Mouse (Mus musculus) heart, postnatal 14 days (tissue): ENCODE results near the gene Npas3. TPM values are rescaled to one million over a fixed set of nuclear protein-coding genes. Genes with fewer than 3 reads are reported as not detected.

Experiments used
- DNase-seq, 2 experiments: peaks; one replicate each; pipeline ENCODE4 v3.0.0; 2021 to 2022
- intact Hi-C: fragments of 180-260 bp; cut with DNase I; formaldehyde crosslinking; loops from one replicate; pipeline ENCODE4 v1.15.1; 2025
- total RNA-seq, 2 experiments: library from RNA; stranded (reverse); gene quantifications; 2 replicates each; pipeline ENCODE4 v1.2.3; 2021

Npas3 gene
- total RNA-seq, 2 experiments from 2014 or later, result 0.90 to 1.1 TPM

GRCm38 (mm10) chr12:53365751-53366150 is 117.3 kb downstream of the Npas3 start:
- intact Hi-C loops, result no loop called here
- no peak for DNase-seq

DNA sequence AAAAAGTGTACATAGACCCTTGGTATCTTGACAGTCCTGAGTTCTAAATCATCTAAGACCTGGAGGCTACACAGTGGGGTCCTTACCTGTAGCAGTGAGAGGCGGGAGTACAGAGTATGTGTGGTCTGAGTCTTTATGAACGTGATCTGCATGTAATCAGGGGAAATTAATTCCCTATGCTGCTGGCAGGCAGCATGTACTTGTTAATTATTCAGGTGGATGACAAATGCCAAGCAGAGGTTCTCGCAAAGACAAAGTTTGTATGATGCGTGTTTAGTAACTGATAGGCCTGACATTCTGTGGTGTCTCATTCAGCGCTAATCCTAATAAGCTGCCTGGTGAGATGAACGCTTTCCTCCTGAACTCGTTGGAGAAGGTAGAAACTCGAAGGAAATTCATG is 136.4 kb downstream of the Npas3 start:
- no peak for DNase-seq
- intact Hi-C loops, result no loop called here

GRCm38 (mm10) chr12:53405856-53406255 is 157.4 kb downstream of the Npas3 start:
- intact Hi-C loops, result no loop called here
- DNase-seq, result peak in 1 of 2 experiments; percentile 10

DNA sequence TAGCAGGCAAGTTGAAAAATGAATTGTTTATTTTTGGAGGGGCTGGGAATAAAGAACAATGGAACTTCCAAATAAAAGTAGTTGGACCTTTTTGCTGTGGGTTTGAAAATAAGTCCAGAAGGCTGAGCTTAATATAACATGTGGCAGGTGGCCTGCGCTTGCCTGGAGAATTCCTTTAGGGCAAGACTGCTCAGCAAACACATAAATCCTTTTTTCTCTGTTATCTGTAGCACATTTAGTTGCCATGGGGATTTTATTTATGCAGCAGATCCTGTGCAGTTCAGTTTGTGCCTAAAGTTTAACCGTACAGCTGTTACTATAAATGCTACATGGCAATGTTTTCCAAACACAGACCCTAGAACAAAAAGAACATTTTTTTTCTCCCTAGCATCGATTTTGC is 159.3 kb downstream of the Npas3 start:
- intact Hi-C loops, result no loop called here
- no peak for DNase-seq

DNA sequence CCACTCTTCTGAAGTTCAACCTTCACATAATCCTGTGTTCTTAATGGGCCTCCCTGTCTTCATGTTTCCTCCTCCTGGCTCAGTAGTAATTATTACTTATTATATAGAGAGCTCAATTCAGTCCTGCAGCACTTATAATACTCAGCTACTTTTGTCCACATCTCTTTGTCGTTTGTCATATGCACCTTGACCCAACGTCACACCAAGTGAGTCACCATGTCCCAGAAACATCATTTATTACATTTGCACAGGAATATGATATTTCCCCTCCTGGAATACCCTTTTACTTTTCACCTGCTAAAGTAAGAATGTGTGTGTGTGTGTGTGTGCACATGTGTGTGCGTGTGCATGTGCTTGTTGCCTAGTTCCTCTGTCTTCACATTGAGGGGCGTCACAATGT is 161.2 kb downstream of the Npas3 start:
- no peak for DNase-seq
- intact Hi-C loops, result no loop called here

DNA sequence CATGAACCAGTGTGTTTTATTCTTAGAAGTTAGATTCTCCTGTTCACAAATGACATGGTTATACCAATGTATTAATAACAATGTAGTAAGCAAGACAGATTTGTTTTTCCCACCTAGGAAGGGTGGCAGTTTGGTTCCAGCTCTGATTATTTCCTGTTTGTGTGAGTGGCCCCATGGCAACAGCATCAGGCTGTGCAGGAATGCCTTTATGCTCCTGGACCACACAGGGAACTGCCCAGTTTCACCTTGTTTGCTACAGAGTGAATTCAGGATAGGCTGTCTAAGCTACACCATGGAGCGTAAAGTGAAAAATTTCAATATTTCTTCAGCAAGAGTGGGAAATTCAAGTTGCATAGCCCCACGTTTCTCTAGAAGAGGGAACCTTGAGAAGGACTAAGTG is 162.2 kb downstream of the Npas3 start:
- intact Hi-C loops, result no loop called here
- no peak for DNase-seq

DNA sequence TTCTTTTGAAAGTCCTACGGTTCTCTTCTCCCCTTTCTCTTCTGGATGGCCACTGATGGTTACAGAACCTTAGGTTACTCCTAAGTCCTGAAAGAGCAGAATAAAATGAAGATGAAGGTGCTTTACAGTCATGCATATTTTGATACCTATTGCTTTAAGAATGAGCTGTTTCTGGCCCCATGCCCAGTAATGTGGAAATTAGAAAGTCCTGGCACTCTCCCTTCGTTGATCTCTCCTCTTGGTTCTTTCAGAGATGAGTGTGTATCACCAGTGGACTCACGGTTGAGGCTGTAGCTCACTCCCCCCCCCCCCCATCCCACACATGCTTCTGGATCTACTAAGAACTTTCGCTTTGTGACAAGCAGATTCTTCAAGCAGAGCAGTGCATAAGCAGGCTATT is 167.6 kb downstream of the Npas3 start:
- intact Hi-C loops, result no loop called here
- peak in 1 of 2 experiments; percentile 16 for DNase-seq

GRCm38 (mm10) chr12:53421701-53422100 is 173.2 kb downstream of the Npas3 start:
- intact Hi-C loops, result no loop called here
- peak in 1 of 2 experiments; percentile 14 for DNase-seq

DNA sequence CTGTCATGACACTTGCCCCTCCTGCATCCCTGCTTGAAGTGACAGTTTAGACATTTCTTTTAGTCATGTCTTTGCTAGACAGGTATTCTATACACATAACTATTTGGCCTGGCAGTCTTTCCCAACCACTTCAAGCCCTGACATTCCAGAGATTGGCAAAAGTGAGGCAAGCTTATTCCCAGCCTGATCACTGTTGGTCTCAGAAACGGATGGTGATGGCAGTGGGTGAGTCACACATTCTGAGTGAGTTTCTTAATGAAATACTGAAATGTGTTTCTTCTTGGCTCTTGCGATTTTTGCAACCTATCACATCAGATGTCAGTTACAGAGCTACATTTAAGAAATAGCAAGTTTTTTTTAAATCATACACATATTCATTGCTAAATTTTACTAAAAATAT is 175.2 kb downstream of the Npas3 start:
- DNase-seq, result no peak
- intact Hi-C loops, result no loop called here

DNA sequence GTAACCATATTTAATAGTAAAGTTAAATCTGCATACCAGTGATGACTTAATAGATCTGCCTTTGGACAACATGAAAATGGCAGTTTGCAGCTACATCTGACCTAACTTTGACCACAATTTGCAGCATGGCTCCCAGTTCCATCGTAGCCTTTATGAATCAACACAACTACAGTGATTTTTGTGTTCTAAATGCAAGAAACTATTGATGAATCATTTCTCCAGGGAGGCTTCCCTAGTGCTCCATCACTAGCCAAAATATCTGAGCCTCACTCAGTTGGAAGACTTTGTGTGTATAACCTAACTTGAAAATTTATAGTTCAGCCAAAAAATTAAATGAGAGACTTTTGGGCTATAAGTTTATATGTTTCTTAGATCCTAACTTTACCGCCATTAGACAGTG is 177.5 kb downstream of the Npas3 start:
- no peak for DNase-seq
- intact Hi-C loops, result no loop called here

DNA sequence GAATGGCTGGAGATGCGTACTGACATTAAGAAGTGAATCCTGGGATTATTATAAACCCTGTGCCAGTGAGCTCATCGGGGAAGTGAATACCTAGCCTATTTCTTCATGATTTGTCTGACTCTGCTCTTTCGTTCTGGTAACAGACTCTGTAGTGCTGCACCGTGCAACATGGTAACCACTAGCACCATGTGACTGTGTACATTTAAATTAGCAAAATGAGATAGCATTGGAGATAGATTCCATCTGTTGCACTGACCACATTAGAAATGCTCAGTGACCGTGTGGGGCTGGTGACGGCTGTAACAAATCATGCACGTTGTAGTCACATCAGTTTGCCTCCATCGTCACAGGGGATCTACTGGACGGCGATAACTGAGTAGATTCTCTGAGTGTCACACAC is 178.7 kb downstream of the Npas3 start:
- DNase-seq, result no peak
- intact Hi-C loops, result no loop called here

DNA sequence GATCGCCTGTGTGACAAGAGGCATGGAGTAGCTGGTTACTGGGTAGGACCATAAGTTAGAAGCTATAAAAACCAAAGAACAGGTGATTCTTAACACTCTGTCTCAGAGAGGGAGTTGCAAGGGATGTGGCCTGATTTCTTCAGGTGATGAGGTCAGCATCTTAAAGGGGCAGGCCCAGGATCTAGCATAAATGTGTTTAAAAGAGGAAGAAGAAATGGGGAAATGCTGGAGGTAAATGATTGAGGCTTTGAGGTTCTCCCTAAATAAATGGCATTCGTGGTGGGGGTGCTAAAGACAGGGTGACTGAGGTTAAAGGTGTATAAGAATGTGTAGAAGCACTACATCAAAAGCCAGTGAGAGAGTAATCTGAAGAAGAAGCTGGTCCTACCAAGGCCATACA is 193.6 kb downstream of the Npas3 start:
- intact Hi-C loops, result no loop called here
- no peak for DNase-seq

- intact Hi-C loops, result no loop called here
These were observed 199.0 kb downstream of the Npas3 start for GRCm38 (mm10) chr12:53447469-53447868.

GRCm38 (mm10) chr12:53448040-53448439 is 199.6 kb downstream of the Npas3 start:
- DNase-seq, result no peak
- intact Hi-C loops, result no loop called here

More at GRCm38 (mm10) chr12:53447469-53447868, 199.0 kb downstream of the Npas3 start:
- no peak for DNase-seq

GRCm38 (mm10) chr12:53467549-53467948 is 219.1 kb downstream of the Npas3 start:
- intact Hi-C loops, result no loop called here
- DNase-seq, result no peak

- intact Hi-C loops, result no loop called here
- no peak for DNase-seq
These were observed 226.0 kb downstream of the Npas3 start for GRCm38 (mm10) chr12:53474486-53474885.

GRCm38 (mm10) chr12:53484924-53485323 is 236.4 kb downstream of the Npas3 start:
- intact Hi-C loops, result no loop called here

GRCm38 (mm10) chr12:53496386-53496785 is 247.9 kb downstream of the Npas3 start:
- DNase-seq, result no peak
- intact Hi-C loops, result no loop called here

More at GRCm38 (mm10) chr12:53484924-53485323, 236.4 kb downstream of the Npas3 start:
- DNase-seq, result no peak

GRCm38 (mm10) chr12:53514885-53515284 is 266.4 kb downstream of the Npas3 start:
- intact Hi-C loops, result no loop called here
- DNase-seq, result no peak

DNA sequence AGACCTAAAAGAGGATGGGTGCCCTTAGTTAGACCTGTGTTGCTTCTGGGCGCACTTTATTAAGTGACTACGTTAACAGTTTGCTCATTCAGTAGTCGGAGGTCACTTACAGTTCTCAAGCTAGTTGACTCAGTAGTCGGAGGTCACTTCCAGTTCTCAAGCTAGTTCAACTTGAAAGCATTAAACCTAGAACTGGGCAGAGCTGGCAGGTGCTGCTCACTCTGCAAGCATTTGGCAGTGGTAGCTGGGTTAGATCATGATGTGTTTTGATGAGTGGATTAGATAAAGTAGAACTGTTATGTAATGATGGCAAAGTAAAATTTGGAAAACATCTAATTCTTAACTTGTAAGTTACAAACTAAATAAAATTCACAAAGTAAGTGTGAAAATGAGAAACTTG is 271.1 kb downstream of the Npas3 start:
- no peak for DNase-seq
- intact Hi-C loops, result no loop called here

DNA sequence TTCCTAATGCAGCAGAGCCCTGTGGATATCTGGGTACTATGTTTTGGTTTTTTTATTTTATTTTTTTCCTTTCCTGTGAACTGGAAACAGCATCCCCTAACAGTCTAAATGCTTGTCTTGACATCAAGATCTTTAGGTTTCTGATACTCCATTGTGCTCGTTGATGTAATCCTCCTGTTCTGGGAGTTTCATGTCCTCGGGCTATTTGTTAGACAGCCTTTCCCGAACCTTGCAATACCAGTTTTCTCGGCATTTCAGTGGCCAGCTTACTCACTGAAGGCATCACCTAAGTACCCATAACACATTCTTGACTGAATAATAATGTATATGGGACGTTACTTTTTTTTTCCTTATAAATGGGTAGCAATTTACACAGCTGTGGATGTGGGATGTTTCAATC is 274.2 kb downstream of the Npas3 start:
- intact Hi-C loops, result no loop called here
- DNase-seq, result no peak

- intact Hi-C loops, result no loop called here
These were observed 278.6 kb downstream of the Npas3 start for GRCm38 (mm10) chr12:53527046-53527445.

DNA sequence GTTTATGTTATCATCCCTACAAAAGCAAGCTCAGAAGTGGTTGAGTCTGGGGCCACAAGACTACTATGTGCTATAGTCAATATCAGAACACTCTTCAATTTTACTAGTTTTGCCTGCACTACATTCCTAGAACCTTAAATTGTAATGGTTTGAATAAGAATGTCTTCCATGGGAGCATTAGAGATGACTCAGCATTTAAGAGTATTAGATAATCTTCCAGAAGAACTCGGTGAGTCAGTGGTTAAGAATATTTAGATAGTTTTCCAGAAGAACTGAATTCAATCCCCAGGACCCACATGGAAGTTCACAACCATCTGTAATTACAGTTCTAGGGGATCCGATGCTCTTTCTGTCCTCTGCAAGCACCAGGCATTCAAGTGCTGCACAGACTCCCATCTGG is 280.9 kb downstream of the Npas3 start:
- DNase-seq, result no peak
- intact Hi-C loops, result no loop called here

More at GRCm38 (mm10) chr12:53527046-53527445, 278.6 kb downstream of the Npas3 start:
- no peak for DNase-seq
